Comparison of ENCODE assay signal across 10 mouse cellular contexts in genomic region chr9:119751507-119751906, GRCm38 (mm10). TPM values are rescaled to one million over a fixed set of nuclear protein-coding genes. Genes with fewer than 3 reads are reported as not detected.
A peak's percentile ranks its signal among the peaks of the same experiment; 100 is the strongest.
DNase-seq lines count a peak whose midpoint lies in the region; ATAC-seq and TF ChIP-seq lines count a peak whose summit lies in the region.
"Had no signal": no experiment of that assay in that cellular context is flagged by ENCODE, and none has a peak within 500 bp of the region (broad histone marks: within the 10 kb centered on the region; RNA-seq: fewer than 3 reads in every experiment).

No protein-coding gene starts in this region.

- peak; percentile 47; the same call in 1 of the 2 replicates for ATAC-seq in heart, postnatal 0 days (ENCODE audit: insufficient read depth, low read depth)
- no peak for ATAC-seq in limb, embryonic 14.5 days (ENCODE audit: low FRiP score, low read depth)

- peak; percentile 70 for TF ChIP-seq CTCF in heart, postnatal 0 days (IDR thresholded peaks at IDR 0.05; ENCODE audit: low read depth)

- 0 out of 2 replicates have a peak, but pooled peaks cover 5% of the 10 kb centered on the region for H3K9me3 ChIP-seq in heart, postnatal 0 days (replicated peaks; ENCODE audit: control insufficient read depth, low read length)
- no peaks in the 10 kb centered on the region for H3K9me3 ChIP-seq in limb, embryonic 14.5 days (ENCODE audit: control insufficient read depth, low read length)

- peaks cover 6% of the 10 kb centered on the region; the same call in 1 of the 2 replicates for H3K4me1 ChIP-seq in heart, postnatal 0 days (ENCODE audit: control insufficient read depth, insufficient read depth)
- H3K4me1 ChIP-seq in limb, embryonic 14.5 days (ENCODE audit: control insufficient read depth, insufficient read depth, low read length): no peaks in the 10 kb centered on the region
- H3K4me1 ChIP-seq: neural tube, embryonic 13.5 days had no signal

- no peak overlapping the region for H3K27ac ChIP-seq in heart, postnatal 0 days (ENCODE audit: low read depth)
- H3K27ac ChIP-seq in limb, embryonic 14.5 days (replicated peaks; ENCODE audit: low read depth, low read length): no peak overlapping the region
- H3K27ac ChIP-seq: neural tube, embryonic 13.5 days had no signal

- H3K4me2 ChIP-seq in heart, postnatal 0 days (ENCODE audit: low read depth, low read length): no peak overlapping the region
- H3K4me2 ChIP-seq in limb, embryonic 14.5 days (replicated peaks; ENCODE audit: low read depth, low read length, severe bottlenecking): no peak overlapping the region
- H3K4me2 ChIP-seq: neural tube, embryonic 13.5 days had no signal

- no peak for TF ChIP-seq POLR2A in limb, embryonic 14.5 days (IDR thresholded peaks at IDR 0.05; ENCODE audit: borderline replicate concordance, extremely low read depth, insufficient read depth, insufficient read length)

- peak; percentile 81 for DNase-seq in heart, postnatal 0 days (ENCODE audit: low spot score)
- no peak for DNase-seq in heart, postnatal 25 days (ENCODE audit: low spot score)
- DNase-seq in CD4-positive helper T cell, adult 2 months (ENCODE audit: low read depth, low spot score): peak; percentile 55
- peak; percentile 31 for DNase-seq in adipocyte (ENCODE audit: low spot score)
- peak; percentile 17 to 56 for DNase-seq in frontal cortex, postnatal 36 days (ENCODE audit: low spot score in 2 of 2)
- DNase-seq in limb, embryonic 14.5 days (ENCODE audit: low spot score): peak; percentile 37
- peak; percentile 11 for DNase-seq in right cerebral cortex, postnatal 4 days
- no peak for DNase-seq in cerebellum, adult 8-10 months

- no peak overlapping the region for H3K4me3 ChIP-seq in heart, postnatal 0 days (ENCODE audit: low read depth, low read length)
- H3K4me3 ChIP-seq in limb, embryonic 14.5 days (replicated peaks; ENCODE audit: low read length): no peak overlapping the region
- H3K4me3 ChIP-seq: neural tube, embryonic 13.5 days had no signal

- no peaks in the 10 kb centered on the region for H3K36me3 ChIP-seq in heart, postnatal 0 days (replicated peaks; ENCODE audit: control insufficient read depth, insufficient read depth, low read length)
- no peaks in the 10 kb centered on the region for H3K36me3 ChIP-seq in limb, embryonic 14.5 days (ENCODE audit: control insufficient read depth, insufficient read depth, low read length)
- H3K36me3 ChIP-seq: neural tube, embryonic 13.5 days had no signal

- 10% methylated on average over 5 of the region's 5 CpGs for WGBS in heart, postnatal 0 days
- 12% methylated on average over 5 of the region's 5 CpGs for WGBS in limb, embryonic 14.5 days

- intact Hi-C loops in heart, postnatal 25 days (cut with DNase I): loop anchor here (2.0 to 5.0 kb wide), 3 partner anchors 89 to 291 kb away; no protein-coding TSS in a partner anchor

- no peak overlapping the region for H3K9ac ChIP-seq in heart, postnatal 0 days (replicated peaks; ENCODE audit: low read depth, low read length)
- no peak overlapping the region for H3K9ac ChIP-seq in limb, embryonic 14.5 days (ENCODE audit: low read depth, low read length, severe bottlenecking)
- H3K9ac ChIP-seq: neural tube, embryonic 13.5 days had no signal

- H3K27me3 ChIP-seq in heart, postnatal 0 days (ENCODE audit: control insufficient read depth, insufficient read depth, low read length): no peaks in the 10 kb centered on the region
- H3K27me3 ChIP-seq in limb, embryonic 14.5 days (ENCODE audit: control insufficient read depth, insufficient read depth, low read length): no peaks in the 10 kb centered on the region
- H3K27me3 ChIP-seq: neural tube, embryonic 13.5 days had no signal

- no peak for TF ChIP-seq EP300 in heart, postnatal 0 days (IDR thresholded peaks at IDR 0.05; ENCODE audit: low read depth)

RNA-seq across cellular contexts. Expression of gene Scn10a, which starts 32.4 kb away (rescaled TPM):
- total RNA-seq in heart, postnatal 0 days (2014; rRNA removed; ENCODE audit: low replicate concordance): 0.65 and 2.0 TPM in 2 replicates
- 2.0 and 2.1 TPM in 2 replicates for polyA plus RNA-seq in heart, postnatal 0 days (2015; fragmentation: Nextera tagmentation; extraction: Ambion mirVana)
- total RNA-seq in heart, postnatal 25 days (2021): under 1 TPM; 0.36 to 0.45 TPM
- polyA plus RNA-seq in limb, embryonic 14.5 days (2012; rRNA removed): 0.10 TPM in 2 replicates
- not detected in 2 replicates for polyA plus RNA-seq in limb, embryonic 14.5 days (2014; fragmentation: Nextera tagmentation; extraction: Ambion mirVana)
- polyA plus RNA-seq: large intestine, adult 2 months had no signal

Comparison
In these comparisons a context has a peak if more than half of its experiments do, and no peak if none do; other contexts are left out.
1. DNase-seq: peak in heart, postnatal 0 days (single experiment), CD4-positive helper T cell, adult 2 months (single experiment), adipocyte (single experiment), frontal cortex, postnatal 36 days (2 of 2), limb, embryonic 14.5 days (single experiment) and right cerebral cortex, postnatal 4 days (single experiment); none in heart, postnatal 25 days (single experiment) and cerebellum, adult 8-10 months (single experiment).